Mouse (Mus musculus) embryonic fibroblast, embryonic 13.5 days (primary cell): Measurements from ENCODE around the gene Glyat. TPM values are rescaled to one million over a fixed set of nuclear protein-coding genes. Genes with fewer than 3 reads are reported as not detected.

Experiments used
- H3K27ac ChIP-seq: 2 replicates; pipeline ENCODE4 v1.5.1; 2012; ENCODE audit warnings: low read length, control low read depth, inconsistent platforms; ENCODE audit not compliant: insufficient read depth
- H3K4me1 ChIP-seq: 2 replicates; pipeline ENCODE4 v1.6.1; 2011; ENCODE audit warnings: low read length; ENCODE audit not compliant: control insufficient read depth, insufficient read depth
- H3K4me3 ChIP-seq: 2 replicates; pipeline ENCODE4 v1.5.1; 2011; ENCODE audit warnings: mild to moderate bottlenecking, control low read depth, low read length; ENCODE audit not compliant: insufficient read depth
- CTCF ChIP-seq: IDR thresholded peaks from 2 replicates; pipeline ENCODE4 v1.5.1; 2011; ENCODE audit warnings: mild to moderate bottlenecking, control low read depth, low read length, moderate library complexity, borderline replicate concordance; ENCODE audit not compliant: insufficient read depth
- POLR2A ChIP-seq: IDR thresholded peaks from 2 replicates; pipeline ENCODE4 v1.6.1; 2011; ENCODE audit warnings: low read depth, mild to moderate bottlenecking, control low read depth, low read length, moderate library complexity
- polyA plus RNA-seq: library from polyadenylated mRNA; stranded (reverse); fragments of >200 nt; gene quantifications from 2 replicates; pipeline ENCODE4 v1.2.4, GENCODE M21; 2011; ENCODE audit warnings: low read depth; ENCODE audit not compliant: missing spikeins, insufficient read length

Glyat gene
- polyA plus RNA-seq: 0.23 TPM in 1 of 2 replicates, not detected in the other

- Histone ChIP-seq H3K27ac (no peak within 1 kb of the TSS), H3K4me1 (no peaks in the 10 kb centered on the region), H3K4me3 (no peak within 1 kb of the TSS)
- TF ChIP-seq CTCF (no peak), POLR2A (no peak)
Observed at GRCm38 (mm10) chr19:12633176-12633575, at the start of gene Glyat. Gene Glyat, plus strand, starts transcription at chr19:12633308.

DNA sequence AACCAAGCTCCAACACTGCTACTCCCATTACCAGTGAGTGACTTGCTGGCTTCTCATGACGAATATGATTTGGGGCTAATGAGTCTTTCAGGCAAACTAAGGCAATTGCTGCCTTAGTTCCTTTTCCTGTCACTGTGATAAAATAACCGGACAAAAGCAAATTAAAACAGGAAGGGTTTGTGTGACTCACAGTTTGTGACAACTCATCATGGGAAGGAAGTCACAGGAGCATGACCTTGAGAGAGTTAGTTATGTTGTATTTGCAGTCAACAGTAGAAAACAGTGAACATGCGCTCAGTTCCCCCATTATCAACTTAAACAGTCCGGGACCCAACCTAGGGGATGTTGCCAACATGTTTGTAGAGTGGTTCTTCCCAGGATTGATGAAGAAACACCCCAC lies 47.8 kb upstream of the Glyat start:
- Histone ChIP-seq H3K4me3 (no peak overlapping the region), H3K27ac (no peak overlapping the region), H3K4me1 (no peaks in the 10 kb centered on the region)
- no peak for TF ChIP-seq CTCF
- TF ChIP-seq POLR2A: no peak

- TF ChIP-seq POLR2A: no peak
- TF ChIP-seq CTCF: peak; percentile 70; the same call in 1 of the 2 replicates
- no peaks in the 10 kb centered on the region for H3K4me1 ChIP-seq
- no peak overlapping the region for H3K4me3 ChIP-seq
- no peak overlapping the region for H3K27ac ChIP-seq
Observed at GRCm38 (mm10) chr19:12591908-12592307, 41.2 kb upstream of the Glyat start.

DNA sequence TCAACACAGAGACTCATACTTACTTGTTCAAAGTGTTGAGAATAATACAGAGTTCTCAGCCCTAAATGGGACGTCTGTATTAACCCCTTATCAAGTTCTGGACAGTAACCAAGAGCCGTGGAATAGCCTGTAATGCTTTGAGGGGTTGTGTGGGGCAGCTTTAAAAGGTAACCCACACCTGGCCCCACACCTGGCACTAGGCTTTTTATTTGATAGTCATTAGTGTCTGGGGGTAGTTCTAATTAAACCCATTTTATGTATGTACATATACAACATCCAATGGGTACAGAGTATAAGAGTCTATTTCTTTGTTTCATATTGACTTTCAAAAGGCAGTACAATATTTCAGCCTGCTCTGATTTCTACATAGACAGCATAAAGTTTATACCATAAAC lies 38.0 kb upstream of the Glyat start:
- Histone ChIP-seq H3K4me3 (no peak overlapping the region), H3K27ac (no peak overlapping the region), H3K4me1 (no peaks in the 10 kb centered on the region)
- no peak for TF ChIP-seq CTCF
- TF ChIP-seq POLR2A: no peak

DNA sequence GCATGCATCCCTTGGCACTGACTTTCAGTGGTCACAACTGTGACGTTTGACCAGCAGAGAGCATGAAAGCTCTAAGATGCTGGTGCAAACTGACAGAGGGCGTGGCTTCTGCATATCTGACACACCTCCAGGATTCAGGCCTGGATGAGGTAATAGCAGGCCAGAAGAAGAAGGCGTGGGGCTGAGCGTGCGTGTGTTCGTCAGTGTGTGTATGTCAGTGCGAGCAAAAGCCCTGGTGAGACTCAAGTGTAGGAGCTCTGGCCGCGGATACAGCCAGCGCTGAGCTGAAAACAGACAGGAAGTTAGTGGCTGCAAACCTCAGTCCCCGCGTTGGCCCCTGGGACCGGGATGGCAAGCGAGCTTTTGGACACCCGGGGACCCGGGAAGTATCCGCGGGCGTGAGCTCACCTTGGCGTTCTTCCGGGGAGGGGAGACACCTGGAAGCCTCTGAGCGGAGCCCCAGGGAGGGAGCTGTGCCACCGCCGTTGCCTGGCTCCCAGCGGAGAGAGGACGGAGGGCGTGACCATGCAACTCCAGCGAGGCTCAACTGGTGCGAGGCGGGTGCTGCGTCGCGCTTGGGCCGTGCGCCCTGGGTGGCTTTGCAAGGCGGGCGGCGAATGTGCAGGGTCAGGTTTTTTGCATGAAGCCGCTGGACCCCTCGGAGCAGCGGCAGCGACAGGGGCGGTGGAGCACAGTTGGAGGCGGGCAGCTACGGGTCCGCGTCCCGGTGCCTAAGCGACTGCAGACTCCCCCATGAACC lies 37.4 kb upstream of the Glyat start:
- Histone ChIP-seq H3K4me1 (no peaks in the 10 kb centered on the region), H3K4me3 (peak overlapping the region; percentile 51), H3K27ac (no peak overlapping the region)
- TF ChIP-seq POLR2A (peak; percentile 79), CTCF (peak; percentile 34; the same call in 1 of the 2 replicates)

DNA sequence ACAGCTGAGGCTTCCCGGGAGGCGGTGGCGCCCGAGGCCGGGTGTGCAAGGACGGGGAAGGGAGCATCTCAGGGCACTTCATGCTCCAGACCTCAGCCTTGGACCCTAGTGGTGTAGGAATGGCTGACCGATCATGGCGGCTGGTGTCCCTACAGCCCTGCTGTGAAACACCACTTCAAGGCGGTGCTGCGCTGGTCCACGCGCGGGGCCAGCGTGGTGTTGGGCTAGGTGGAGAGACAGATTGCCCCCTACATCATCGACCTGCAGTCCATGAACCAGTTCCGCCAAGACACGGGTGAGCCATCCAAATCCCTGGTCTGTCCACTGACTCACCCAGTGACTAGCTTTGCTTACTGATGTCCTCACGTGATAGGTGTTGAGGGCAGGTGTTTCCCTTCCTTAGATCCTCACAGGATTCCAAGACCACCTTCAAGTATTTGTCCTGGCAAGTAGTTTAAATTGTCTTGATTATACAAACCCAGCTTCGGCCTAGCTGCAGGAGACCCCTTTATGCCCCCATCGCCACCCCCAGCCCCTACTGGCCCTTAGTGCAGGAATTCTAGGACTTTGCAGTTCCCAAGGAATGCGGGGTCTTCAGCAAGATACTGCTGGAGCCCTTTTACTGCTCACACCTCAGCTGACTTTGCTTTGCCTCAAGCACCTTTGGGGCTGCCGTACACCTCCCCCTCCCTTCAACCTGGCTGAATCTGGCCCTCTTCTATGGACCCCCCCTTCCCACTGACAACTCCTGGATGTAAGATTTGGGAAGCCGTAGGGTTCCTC lies 36.6 kb upstream of the Glyat start:
- H3K27ac ChIP-seq: no peak overlapping the region
- peak overlapping the region; percentile 51 for H3K4me3 ChIP-seq
- H3K4me1 ChIP-seq: no peaks in the 10 kb centered on the region
- TF ChIP-seq CTCF: no peak
- TF ChIP-seq POLR2A: no peak

DNA sequence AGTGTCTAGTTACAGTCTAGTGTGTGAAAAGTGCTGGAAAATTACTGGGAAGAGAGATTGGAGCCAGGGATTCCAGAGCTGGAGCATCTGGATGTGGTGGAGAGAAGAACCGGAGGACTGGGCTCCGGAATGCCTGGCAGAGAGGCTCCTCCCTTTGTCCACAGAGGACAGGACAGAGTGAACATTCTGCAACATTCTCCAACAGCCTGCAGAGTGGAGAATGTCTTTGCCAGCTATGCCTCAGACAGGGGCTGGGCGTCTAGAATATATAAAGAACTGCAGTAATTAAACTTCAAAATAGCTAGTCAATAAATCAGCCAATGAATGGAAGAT lies 36.1 kb upstream of the Glyat start:
- Histone ChIP-seq H3K4me1 (no peaks in the 10 kb centered on the region), H3K27ac (no peak overlapping the region), H3K4me3 (no peak overlapping the region)
- TF ChIP-seq CTCF: no peak

GRCm38 (mm10) chr19:12598674-12599073 lies 34.4 kb upstream of the Glyat start:
- TF ChIP-seq CTCF: no peak
- no peak for TF ChIP-seq POLR2A
- Histone ChIP-seq H3K4me3 (no peak overlapping the region), H3K4me1 (no peaks in the 10 kb centered on the region), H3K27ac (no peak overlapping the region)

DNA sequence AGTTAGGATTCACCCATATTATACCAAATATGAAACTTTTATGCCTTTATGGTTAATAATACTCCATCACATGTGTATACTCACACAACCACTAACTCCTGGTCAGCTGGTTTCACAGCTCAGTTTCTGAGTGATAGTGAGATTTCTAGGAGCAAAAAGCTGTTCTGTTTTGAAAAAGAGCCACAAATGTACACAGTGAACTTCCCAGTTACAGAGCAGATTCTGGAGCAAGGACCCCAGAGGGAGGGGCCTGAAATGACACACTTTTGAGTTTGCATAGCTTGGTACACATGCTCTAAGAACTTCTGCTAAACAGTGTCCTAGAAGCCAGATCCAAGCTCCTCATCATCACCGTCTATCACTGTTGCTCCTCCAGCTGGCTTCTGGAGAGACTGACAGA lies 33.4 kb upstream of the Glyat start, which contains the start of gene Gm4952:
Gm4952 (plus strand) TSS at position 301 of the 400 bp plus-strand sequence.
- no peak for TF ChIP-seq CTCF
- TF ChIP-seq POLR2A: no peak
- Histone ChIP-seq H3K4me1 (no peaks in the 10 kb centered on the region), H3K4me3 (no peak within 1 kb of the TSS), H3K27ac (no peak within 1 kb of the TSS)
